Mouse (Mus musculus) urinary bladder, postnatal 10 days (tissue): ENCODE data around the gene Itch.
"Not testable (repeated sequence)": the region's sequence is repeated elsewhere in the genome, so short reads cannot be mapped to it uniquely, and the experiment has no call there.

Experiments used
- DNase-seq: peaks from one replicate; pipeline ENCODE4 v3.0.0; 2022; ENCODE audit warnings: low spot score

Gene Itch

GRCm38 (mm10) chr2:155133011-155133976, at the start of gene Itch:
Gene Itch, plus strand, starts transcription at chr2:155133509.
- DNase-seq = peak; percentile 76

GRCm38 (mm10) chr2:155084546-155084945, 48.8 kb upstream of the Itch start:
- no peak for DNase-seq

- DNase-seq = no peak
These were observed 47.0 kb upstream of the Itch start for GRCm38 (mm10) chr2:155086328-155086727.

GRCm38 (mm10) chr2:155088264-155088663, 45.0 kb upstream of the Itch start:
- DNase-seq = no peak

GRCm38 (mm10) chr2:155090909-155091742, 42.2 kb upstream of the Itch start:
- DNase-seq = no peak

- no peak for DNase-seq
These were observed 41.6 kb upstream of the Itch start for GRCm38 (mm10) chr2:155091743-155092075.

GRCm38 (mm10) chr2:155093418-155093817, 39.9 kb upstream of the Itch start:
- no peak for DNase-seq

- no peak for DNase-seq
These were observed 34.5 kb upstream of the Itch start for GRCm38 (mm10) chr2:155098720-155099380.

GRCm38 (mm10) chr2:155099421-155099820, 33.9 kb upstream of the Itch start:
- DNase-seq = no peak

- no peak for DNase-seq
These were observed 33.1 kb upstream of the Itch start for GRCm38 (mm10) chr2:155099994-155100795.

GRCm38 (mm10) chr2:155100796-155101259, 32.5 kb upstream of the Itch start:
- no peak for DNase-seq

- no peak for DNase-seq
These were observed 31.5 kb upstream of the Itch start for GRCm38 (mm10) chr2:155101761-155102181.

GRCm38 (mm10) chr2:155103607-155104006, 29.7 kb upstream of the Itch start:
- DNase-seq = no peak

GRCm38 (mm10) chr2:155107276-155107675, 26.0 kb upstream of the Itch start:
- DNase-seq = not testable (repeated sequence)

- no peak for DNase-seq
These were observed 18.0 kb upstream of the Itch start for GRCm38 (mm10) chr2:155115216-155115830.

- no peak for DNase-seq
These were observed 910 bp downstream of the Itch start for GRCm38 (mm10) chr2:155133977-155134860.

GRCm38 (mm10) chr2:155135092-155135491, 1.8 kb downstream of the Itch start:
- no peak for DNase-seq

- DNase-seq = no peak
These were observed 2.2 kb downstream of the Itch start for GRCm38 (mm10) chr2:155135534-155135933.

GRCm38 (mm10) chr2:155140986-155141385, 7.7 kb downstream of the Itch start:
- no peak for DNase-seq

GRCm38 (mm10) chr2:155142025-155142555, 8.8 kb downstream of the Itch start:
- no peak for DNase-seq
